Mouse (Mus musculus): Measurements from ENCODE around the gene Cd44.

DNA sequence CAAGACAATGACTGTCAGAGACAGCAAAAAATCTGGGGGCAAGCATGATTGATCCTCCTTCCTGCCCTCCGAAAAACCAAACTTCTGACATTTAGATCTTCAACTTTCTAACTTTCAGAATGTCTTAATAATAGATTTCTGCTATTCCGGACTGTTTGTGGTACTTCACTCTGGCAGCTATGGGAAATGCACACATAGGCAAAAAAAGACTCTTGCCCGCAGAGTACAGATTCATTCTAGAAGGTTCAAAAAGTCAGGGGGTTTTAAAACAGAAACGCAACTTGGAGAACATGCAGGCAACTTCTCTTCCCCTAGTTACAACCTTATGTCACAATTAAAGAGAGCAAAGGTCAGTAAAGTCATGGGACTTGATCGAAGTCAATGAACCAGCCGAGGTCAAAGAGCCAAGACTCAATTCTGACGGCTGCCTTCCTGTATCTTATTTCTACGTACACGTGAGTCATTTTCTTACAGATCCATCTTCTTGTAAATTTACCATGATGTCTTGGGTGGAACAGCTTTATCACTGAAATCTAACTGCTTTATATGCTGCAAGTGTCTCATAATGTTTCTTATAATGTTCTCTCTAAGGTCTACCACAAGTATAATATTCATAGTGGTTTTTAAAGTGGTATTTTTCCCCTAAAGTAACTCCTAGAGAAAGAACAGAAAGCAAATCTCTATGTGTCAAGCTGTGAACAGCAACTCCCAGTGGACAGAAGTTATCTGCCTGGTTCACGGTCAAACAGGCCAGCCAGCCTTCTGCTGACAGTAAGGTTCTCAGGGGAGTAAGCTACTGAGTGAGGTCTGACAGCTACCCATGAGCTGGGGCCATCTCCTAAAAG, 40.7 kb upstream of the Cd44 start:
- no peak for TF ChIP-seq EP300 (IDR thresholded peaks at IDR 0.05; ENCODE audit: low read depth)
- no peak for TF ChIP-seq CTCF (IDR thresholded peaks at IDR 0.05; ENCODE audit: low read depth)

All from liver, postnatal 0 days (tissue).